Mouse (Mus musculus) stomach, embryonic 15.5 days (tissue): ENCODE data around the gene Gm42517. TPM values are rescaled to one million over a fixed set of nuclear protein-coding genes. Genes with fewer than 3 reads are reported as not detected.

Experiments used
- ATAC-seq: fragments of 200-750 bp; cut with Nextera tagmentation; 2 replicates; pipeline ENCODE4 v1.8.0; 2017; ENCODE audit warnings: low read depth, moderate number of reproducible peaks, moderate TSS enrichment; ENCODE audit not compliant: insufficient read depth, low FRiP score
- H3K27ac ChIP-seq: fragments of 300-500 bp; sonication (generic); 2 replicates; pipeline ENCODE4 v1.5.1; 2015; ENCODE audit warnings: mild to moderate bottlenecking, inconsistent platforms
- H3K27me3 ChIP-seq: fragments of 300-500 bp; sonication (generic); replicated peaks from 2 replicates; pipeline ENCODE4 v1.6.1; 2015; ENCODE audit warnings: inconsistent platforms
- H3K36me3 ChIP-seq: fragments of 300-500 bp; sonication (generic); 2 replicates; pipeline ENCODE4 v1.6.1; 2015; ENCODE audit warnings: inconsistent platforms
- H3K4me1 ChIP-seq: fragments of 300-500 bp; sonication (generic); 2 replicates; pipeline ENCODE4 v1.6.1; 2015; ENCODE audit warnings: inconsistent platforms
- H3K4me2 ChIP-seq: fragments of 300-500 bp; sonication (generic); 2 replicates; pipeline ENCODE4 v1.6.1; 2015; ENCODE audit warnings: mild to moderate bottlenecking, inconsistent platforms
- H3K4me3 ChIP-seq: fragments of 300-500 bp; sonication (generic); replicated peaks from 2 replicates; pipeline ENCODE4 v1.5.1; 2015; ENCODE audit warnings: inconsistent platforms
- H3K9ac ChIP-seq: fragments of 300-500 bp; sonication (generic); 2 replicates; pipeline ENCODE4 v1.6.1; 2015; ENCODE audit warnings: inconsistent platforms
- H3K9me3 ChIP-seq: fragments of 300-500 bp; sonication (generic); 2 replicates; pipeline ENCODE4 v1.6.1; 2016; ENCODE audit warnings: inconsistent platforms
- WGBS: fragments of 180-500 bp; shearing (Covaris S2); methylation state at CpG from one replicate; pipeline ENCODE4 v1.1.7; 2015; 5-methylcytosine and 5-hydroxymethylcytosine counted together
- polyA plus RNA-seq: library from polyadenylated mRNA; unstranded; fragments of >200 nt; fragmentation: Nextera tagmentation; extraction: Ambion mirVana; gene quantifications from 2 replicates; pipeline ENCODE4 v1.2.1, GENCODE M21; 2015

Gm42517 gene
- polyA plus RNA-seq, 1 experiment from 2014 or later: 0.06 TPM

DNA sequence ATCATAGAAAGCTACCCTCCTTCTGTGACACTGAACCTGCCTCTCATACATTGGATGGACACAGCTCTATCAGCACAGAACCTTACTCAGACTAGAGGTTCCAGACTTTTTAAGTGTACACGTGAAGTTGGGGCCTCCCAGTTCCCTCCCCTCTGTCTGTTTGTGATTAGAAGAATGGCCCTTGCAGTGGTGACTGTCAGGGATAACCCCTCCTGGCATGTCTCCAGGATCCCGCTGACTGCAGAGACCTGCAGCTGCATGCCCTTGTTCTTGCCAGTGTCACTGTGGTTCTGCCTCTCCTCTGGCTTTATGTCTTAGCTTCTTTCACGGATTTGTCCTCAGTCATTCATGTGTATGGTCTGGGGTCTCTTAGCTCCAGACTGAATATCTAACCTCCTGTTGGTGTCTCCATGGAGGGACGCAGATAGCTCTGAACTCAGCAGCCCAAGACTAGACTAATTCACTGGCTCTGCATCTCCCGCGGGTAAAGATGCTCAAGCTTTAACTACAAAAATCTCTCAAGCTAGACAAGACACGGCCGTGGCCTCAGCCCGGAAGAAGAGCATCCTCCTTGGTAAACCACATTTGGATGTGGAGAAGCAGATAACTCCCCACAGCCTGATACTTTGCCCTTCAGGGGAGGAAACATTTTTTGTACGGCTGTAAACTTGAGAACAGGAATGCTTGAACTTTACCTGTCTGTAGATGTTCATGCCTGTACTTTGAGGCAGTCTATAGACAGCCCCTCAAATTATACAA is 22.2 kb downstream of the Gm42517 start:
- Histone ChIP-seq H3K4me2 (no peak overlapping the region), H3K27me3 (no peaks in the 10 kb centered on the region), H3K27ac (no peak overlapping the region), H3K36me3 (peaks cover 18% of the 10 kb centered on the region), H3K4me3 (no peak overlapping the region), H3K9ac (no peak overlapping the region), H3K4me1 (no peaks in the 10 kb centered on the region), H3K9me3 (no peaks in the 10 kb centered on the region)
- ATAC-seq: no peak
- 84% methylated on average over 10 of the region's 10 CpGs for WGBS

GRCm38 (mm10) chr5:108343680-108344170 is 24.0 kb downstream of the Gm42517 start:
- WGBS: 87% methylated on average over 4 of the region's 4 CpGs
- H3K27me3 ChIP-seq: no peaks in the 10 kb centered on the region
- H3K9me3 ChIP-seq: no peaks in the 10 kb centered on the region
- H3K36me3 ChIP-seq: peaks cover 12% of the 10 kb centered on the region; the same call in 1 of the 2 replicates
- no peak for ATAC-seq
- no peaks in the 10 kb centered on the region for H3K4me1 ChIP-seq
- no peak overlapping the region for H3K9ac ChIP-seq
- no peak overlapping the region for H3K4me2 ChIP-seq
- H3K27ac ChIP-seq: no peak overlapping the region
- H3K4me3 ChIP-seq: no peak overlapping the region

DNA sequence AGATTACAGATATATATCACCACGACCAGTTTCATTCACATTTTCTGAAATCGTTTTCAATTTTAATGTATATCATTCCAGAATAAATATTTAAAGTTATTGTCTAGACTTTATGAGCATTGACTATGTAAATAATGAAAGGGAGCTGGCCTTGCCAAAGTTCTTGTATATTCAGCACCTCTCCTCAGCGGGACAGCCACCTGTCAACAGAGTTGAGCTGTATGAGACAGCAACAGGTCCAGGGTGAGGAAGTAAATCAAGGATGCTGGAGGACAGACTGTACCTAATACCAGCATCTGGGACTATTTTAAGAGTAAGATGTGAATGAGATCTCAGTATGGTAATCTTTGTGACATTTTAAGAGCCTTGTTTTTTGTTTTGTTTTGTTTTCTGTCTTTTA is 29.7 kb downstream of the Gm42517 start:
- Histone ChIP-seq H3K27me3 (no peaks in the 10 kb centered on the region), H3K9ac (no peak overlapping the region), H3K36me3 (0 out of 2 replicates have a peak, but pooled peaks cover 6% of the 10 kb centered on the region), H3K4me2 (no peak overlapping the region), H3K27ac (no peak overlapping the region), H3K4me3 (no peak overlapping the region), H3K9me3 (no peaks in the 10 kb centered on the region), H3K4me1 (no peaks in the 10 kb centered on the region)
- no peak for ATAC-seq
- WGBS: 60% methylated on average over 3 of the region's 3 CpGs

- Histone ChIP-seq H3K27ac (no peak overlapping the region), H3K4me1 (no peaks in the 10 kb centered on the region), H3K9me3 (no peaks in the 10 kb centered on the region), H3K4me2 (no peak overlapping the region), H3K27me3 (no peaks in the 10 kb centered on the region), H3K9ac (no peak overlapping the region), H3K4me3 (no peak overlapping the region), H3K36me3 (0 out of 2 replicates have a peak, but pooled peaks cover 6% of the 10 kb centered on the region)
- WGBS: 74% methylated on average over 4 of the region's 4 CpGs
- ATAC-seq: no peak
These were observed 30.3 kb downstream of the Gm42517 start for GRCm38 (mm10) chr5:108337385-108337784.

DNA sequence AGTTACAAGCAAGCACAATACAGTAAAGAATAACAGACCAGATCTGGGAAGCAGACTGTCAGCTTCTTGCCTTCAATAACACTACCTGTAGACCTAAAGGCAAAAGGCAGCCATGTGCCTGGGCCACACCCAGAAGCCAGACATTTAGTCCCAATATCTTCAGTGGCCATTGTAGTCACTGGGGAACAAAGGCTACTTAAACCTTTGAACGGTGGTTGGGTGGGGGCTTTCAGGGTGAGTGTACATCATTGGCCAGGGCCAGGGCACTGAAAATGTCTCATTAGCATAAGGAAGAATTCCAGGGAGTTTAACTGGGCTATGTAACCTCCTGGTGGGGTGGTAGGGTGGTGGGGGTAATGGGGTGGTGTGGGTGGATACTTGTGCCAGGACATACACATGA is 36.7 kb downstream of the Gm42517 start:
- Histone ChIP-seq H3K9me3 (no peaks in the 10 kb centered on the region), H3K4me3 (no peak overlapping the region), H3K27ac (no peak overlapping the region), H3K27me3 (no peaks in the 10 kb centered on the region), H3K4me1 (no peaks in the 10 kb centered on the region), H3K4me2 (no peak overlapping the region), H3K36me3 (no peaks in the 10 kb centered on the region; the same call in 1 of the 2 replicates), H3K9ac (no peak overlapping the region)
- whole genome bisulfite sequencing: 83% methylated on average over 1 of the region's 1 CpGs
- no peak for ATAC-seq

Other genes starting within 250 kb of the Gm42517 start
- 45.1 and 47.0 TPM in 2 replicates for gene Tmed5, start 235.3 kb downstream of the Gm42517 start, polyA plus RNA-seq
- 8.6 and 9.7 TPM in 2 replicates for gene Ccdc18, start 235.0 kb downstream of the Gm42517 start, polyA plus RNA-seq
- gene Dr1, start 99.0 kb downstream of the Gm42517 start, polyA plus RNA-seq: 39.7 and 41.1 TPM in 2 replicates
- 6.5 and 6.7 TPM in 2 replicates for gene Pigg, start 55.3 kb downstream of the Gm42517 start, polyA plus RNA-seq
- gene Pde6b, start 20.5 kb upstream of the Gm42517 start, polyA plus RNA-seq: 0.18 and 0.39 TPM in 2 replicates
- gene Atp5k, start 66.5 kb upstream of the Gm42517 start, polyA plus RNA-seq: 401 and 426 TPM in 2 replicates
- 0.52 and 0.69 TPM in 2 replicates for gene Mfsd7a, start 81.0 kb upstream of the Gm42517 start, polyA plus RNA-seq
- 17.7 and 19.1 TPM in 2 replicates for gene Pcgf3, start 93.3 kb upstream of the Gm42517 start, polyA plus RNA-seq
- gene Cplx1, start 182.1 kb upstream of the Gm42517 start, polyA plus RNA-seq: 2.6 and 3.0 TPM in 2 replicates